Mouse (Mus musculus) myocyte (in vitro differentiated cells): Measurements from ENCODE around the gene Lect2. TPM values are rescaled to one million over a fixed set of nuclear protein-coding genes. Genes with fewer than 3 reads are reported as not detected.

Experiments
- H3K27me3 ChIP-seq: one replicate; pipeline ENCODE4 v1.6.1; 2011; ENCODE audit not compliant: control insufficient read depth, insufficient read depth, insufficient read length
- H3K36me3 ChIP-seq: one replicate; pipeline ENCODE4 v1.6.1; 2011; ENCODE audit not compliant: control insufficient read depth, insufficient read depth
- H3K4me2 ChIP-seq: one replicate; pipeline ENCODE4 v1.6.1; 2011; ENCODE audit warnings: low read depth, control low read depth
- H3K4me3 ChIP-seq: one replicate; pipeline ENCODE4 v1.5.1; 2011; ENCODE audit warnings: mild to moderate bottlenecking, control low read depth, moderate library complexity
- H3K79me2 ChIP-seq: one replicate; pipeline ENCODE4 v1.6.1; 2011; ENCODE audit not compliant: control insufficient read depth, insufficient read depth
- H3ac ChIP-seq: one replicate; pipeline ENCODE4 v1.6.1; 2011; ENCODE audit not compliant: control insufficient read depth, insufficient read length
- CEBPB ChIP-seq: IDR thresholded peaks from 2 replicates; pipeline ENCODE4 v1.6.1; 2011; ENCODE audit warnings: mild to moderate bottlenecking, moderate library complexity; ENCODE audit not compliant: poor library complexity, insufficient read depth, severe bottlenecking
- E2F4 ChIP-seq: IDR thresholded peaks from one replicate; pipeline ENCODE4 v1.6.1; 2011; ENCODE audit warnings: mild to moderate bottlenecking, control low read depth, moderate library complexity; ENCODE audit not compliant: insufficient read depth
- MAX ChIP-seq: IDR thresholded peaks from one replicate; pipeline ENCODE4 v1.6.1; 2011; ENCODE audit warnings: low read depth, mild to moderate bottlenecking, control low read depth
- MYOD1 ChIP-seq, 3 experiments: IDR thresholded peaks; one replicate each; pipeline ENCODE4 v1.6.1; 2011; ENCODE audit warnings: control low read depth in 2 of 3, low read depth in 2 of 3, mild to moderate bottlenecking in 2 of 3, moderate library complexity in 1 of 3; ENCODE audit not compliant: insufficient read length in 2 of 3, control insufficient read depth in 1 of 3
- MYOG ChIP-seq, 3 experiments: IDR thresholded peaks; one replicate each; pipeline ENCODE4 v1.6.1; 2011; ENCODE audit warnings: control low read depth in 2 of 3, low read depth in 2 of 3, mild to moderate bottlenecking in 2 of 3; ENCODE audit not compliant: insufficient read length in 2 of 3, control insufficient read depth in 1 of 3, insufficient read depth in 1 of 3
- POLR2A ChIP-seq: IDR thresholded peaks from one replicate; pipeline ENCODE4 v1.6.1; 2011; ENCODE audit warnings: low read depth, mild to moderate bottlenecking, control low read depth, moderate library complexity; ENCODE audit not compliant: insufficient read length
- POLR2AphosphoS2 ChIP-seq: IDR thresholded peaks from one replicate; pipeline ENCODE4 v1.6.1; 2011; ENCODE audit warnings: low read depth, control low read depth; ENCODE audit not compliant: insufficient read length
- REST ChIP-seq: IDR thresholded peaks from one replicate; pipeline ENCODE4 v1.6.1; 2011; ENCODE audit warnings: mild to moderate bottlenecking, control low read depth, moderate library complexity; ENCODE audit not compliant: insufficient read depth, insufficient read length
- SRF ChIP-seq: IDR thresholded peaks from one replicate; pipeline ENCODE4 v1.6.1; 2011; ENCODE audit warnings: low read depth; ENCODE audit not compliant: control insufficient read depth, insufficient read length
- TCF12 ChIP-seq: IDR thresholded peaks from one replicate; pipeline ENCODE4 v1.6.1; 2011; ENCODE audit warnings: mild to moderate bottlenecking, control low read depth; ENCODE audit not compliant: poor library complexity, insufficient read depth, severe bottlenecking
- TCF3 ChIP-seq: IDR thresholded peaks from one replicate; pipeline ENCODE4 v1.6.1; 2011; ENCODE audit warnings: low read depth, control low read depth; ENCODE audit not compliant: insufficient read length
- USF1 ChIP-seq: IDR thresholded peaks from one replicate; pipeline ENCODE4 v1.6.1; 2011; ENCODE audit warnings: low read depth, mild to moderate bottlenecking, control low read depth, moderate library complexity
- polyA plus RNA-seq: library from polyadenylated mRNA; unstranded; fragments of >200 nt; fragmentation: generic; extraction: Trizol; gene quantifications from one replicate; pipeline ENCODE4 v1.2.1, GENCODE M21; 2012; ENCODE audit warnings: missing spikeins

Lect2 gene
- polyA plus RNA-seq, 1 experiment = not detected

DNA sequence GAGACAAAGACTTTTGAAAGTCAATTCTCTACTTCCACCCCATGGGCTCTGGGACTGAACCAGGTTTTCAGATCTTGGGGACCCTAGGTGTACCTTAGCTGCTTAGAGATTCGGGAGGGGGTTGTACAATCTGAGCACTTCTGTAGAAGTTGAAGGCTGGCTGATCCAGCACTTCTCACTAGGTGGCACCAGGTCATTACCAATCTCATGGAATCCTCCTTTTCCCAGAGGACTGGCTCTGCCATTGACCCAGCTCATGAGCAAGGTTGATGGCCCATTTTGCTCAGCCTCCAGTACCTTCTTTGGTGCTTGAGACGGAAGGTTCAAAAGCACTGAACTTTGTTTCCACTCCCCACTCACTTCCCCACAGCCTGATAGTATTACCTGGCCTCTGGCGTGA is 48.2 kb downstream of the Lect2 start:
- Histone ChIP-seq H3K4me3 (no peak overlapping the region), H3K4me2 (no peak overlapping the region), H3K36me3 (no peaks in the 10 kb centered on the region), H3K27me3 (peaks cover 29% of the 10 kb centered on the region), H3ac (no peak overlapping the region), H3K79me2 (no peaks in the 10 kb centered on the region)
- TF ChIP-seq REST (no peak), MYOG (IDR thresholded peaks at IDR 0.05; ENCODE audit: control insufficient read depth in 1 of 3, insufficient read depth in 1 of 3, insufficient read length in 2 of 3, low read depth in 2 of 3) (no peak), POLR2A (no peak), USF1 (no peak), SRF (no peak), MAX (no peak), E2F4 (no peak), TCF12 (no peak), CEBPB (no peak), POLR2AphosphoS2 (no peak), MYOD1 (IDR thresholded peaks at IDR 0.05; ENCODE audit: control insufficient read depth in 1 of 3, insufficient read length in 2 of 3, low read depth in 2 of 3) (no peak), TCF3 (no peak)

DNA sequence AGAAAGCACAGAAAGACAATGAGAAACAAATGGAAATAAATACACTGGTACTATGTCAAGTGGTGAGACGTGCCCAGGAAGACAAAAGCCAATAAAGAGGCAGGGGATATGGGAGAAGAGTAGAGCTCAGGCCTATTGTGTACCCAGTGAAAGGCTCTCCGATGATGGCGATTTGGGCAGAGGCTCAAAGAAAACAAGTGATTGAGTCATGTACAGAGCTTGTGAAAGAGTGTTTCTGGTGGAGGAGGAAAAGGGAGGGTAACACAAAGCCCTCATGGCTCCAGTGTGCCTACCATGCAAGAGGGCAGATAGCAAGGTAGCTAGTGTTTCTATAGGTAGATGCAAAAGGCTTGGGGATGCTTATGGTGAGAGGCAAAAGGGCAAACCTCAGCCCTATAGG is 53.9 kb downstream of the Lect2 start:
- no peak overlapping the region for H3ac ChIP-seq

More for the DNA sequence above, 53.9 kb downstream of the Lect2 start:
- Histone ChIP-seq H3K36me3 (no peaks in the 10 kb centered on the region), H3K79me2 (no peaks in the 10 kb centered on the region), H3K4me2 (no peak overlapping the region), H3K4me3 (no peak overlapping the region), H3K27me3 (no peaks in the 10 kb centered on the region)
- no peak for TF ChIP-seq MAX
- TF ChIP-seq TCF12 = no peak
- no peak for TF ChIP-seq MYOD1 (IDR thresholded peaks at IDR 0.05; ENCODE audit: control insufficient read depth in 1 of 3, insufficient read length in 2 of 3, low read depth in 2 of 3)
- TF ChIP-seq CEBPB = no peak
- TF ChIP-seq SRF = no peak
- TF ChIP-seq REST = no peak
- no peak for TF ChIP-seq MYOG (IDR thresholded peaks at IDR 0.05; ENCODE audit: control insufficient read depth in 1 of 3, insufficient read depth in 1 of 3, insufficient read length in 2 of 3, low read depth in 2 of 3)
- no peak for TF ChIP-seq POLR2A
- no peak for TF ChIP-seq TCF3
- no peak for TF ChIP-seq POLR2AphosphoS2
- TF ChIP-seq E2F4 = no peak
- TF ChIP-seq USF1 = no peak

Other genes with a start within 250 kb of the Lect2 start
- gene Gm3045, start 121.9 kb downstream of the Lect2 start, polyA plus RNA-seq = not detected
- gene Slc25a48, start 110.1 kb downstream of the Lect2 start, polyA plus RNA-seq = not detected
- not detected for gene Il9, start 66.3 kb downstream of the Lect2 start, polyA plus RNA-seq
- 0.20 TPM for gene Fbxl21, start 26.0 kb downstream of the Lect2 start, polyA plus RNA-seq
- gene Tgfbi, start 61.0 kb upstream of the Lect2 start, polyA plus RNA-seq = 1.8 TPM
- gene Smad5, start 154.5 kb upstream of the Lect2 start, polyA plus RNA-seq = 12.7 TPM
- gene Gm45623, start 205.3 kb upstream of the Lect2 start, polyA plus RNA-seq = not detected